Comparison of ENCODE assay signal across 12 mouse cellular contexts in the genomic region with DNA sequence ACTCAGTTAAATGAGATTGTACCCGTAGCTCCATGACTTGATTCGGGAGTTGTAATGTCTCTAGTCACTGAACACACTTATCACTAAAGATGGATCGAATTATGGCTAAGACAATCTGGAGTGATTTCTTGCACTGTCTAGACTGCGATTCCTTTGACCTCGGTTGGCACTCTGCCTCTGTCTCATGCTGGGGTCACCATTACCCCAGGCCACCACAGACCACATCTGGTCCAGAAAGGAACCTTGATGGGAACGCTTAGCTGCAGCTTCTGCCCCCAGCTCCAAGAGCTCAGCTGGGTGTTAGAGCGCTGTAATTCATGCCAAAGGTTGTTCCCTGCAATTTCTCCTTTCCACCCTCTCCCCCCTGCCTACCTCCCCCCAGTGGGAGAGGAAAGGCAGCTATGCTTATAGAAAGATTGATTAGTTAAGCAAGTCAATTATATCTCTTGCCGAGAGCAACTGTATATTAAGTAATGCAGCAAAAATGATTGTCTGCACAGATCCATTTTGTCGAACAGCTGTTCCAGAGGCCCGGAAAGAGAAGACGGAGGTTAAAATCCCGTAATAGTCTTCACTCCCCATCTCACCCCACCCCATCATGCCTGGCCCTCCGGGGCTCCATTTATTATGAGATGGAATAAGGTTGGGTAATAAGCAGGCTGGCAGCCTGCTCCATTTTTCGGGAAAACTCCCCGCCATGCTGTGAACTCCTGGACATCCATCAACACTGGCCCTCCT.
"Had no signal": no experiment of that assay in that cellular context is flagged by ENCODE, and none has a peak within 500 bp of the region (broad histone marks: within the 10 kb centered on the region; RNA-seq: fewer than 3 reads in every experiment).

No protein-coding gene starts in this region.

- H3K27me3 ChIP-seq: stomach, embryonic 15.5 days had no signal

- DNase-seq: kidney, adult 18-20 months; kidney, postnatal 10 days; kidney, postnatal 4 days; left cerebral cortex, postnatal 4 days; lung, adult 18-20 months; right cerebral cortex, postnatal 14 days; thymus, adult 2 months; thymus, postnatal 25 days had no signal

- H3K9me3 ChIP-seq: limb, embryonic 13.5 days; midbrain, embryonic 10.5 days; stomach, embryonic 15.5 days had no signal

- H3K4me3 ChIP-seq: limb, embryonic 13.5 days; midbrain, embryonic 10.5 days; stomach, embryonic 15.5 days had no signal

- H3K36me3 ChIP-seq: limb, embryonic 13.5 days; midbrain, embryonic 10.5 days; stomach, embryonic 15.5 days had no signal

- H3K4me2 ChIP-seq: limb, embryonic 13.5 days; stomach, embryonic 15.5 days had no signal

- H3K4me1 ChIP-seq: limb, embryonic 13.5 days; stomach, embryonic 15.5 days had no signal

- H3K9ac ChIP-seq: limb, embryonic 13.5 days; liver, embryonic 14.5 days; stomach, embryonic 15.5 days had no signal

- H3K27ac ChIP-seq: limb, embryonic 13.5 days; liver, embryonic 14.5 days; midbrain, embryonic 10.5 days; stomach, embryonic 15.5 days had no signal
